Mouse (Mus musculus) intestine, embryonic 16.5 days (tissue): ENCODE measurements at regions not wholly inside any gene's neighbourhood (a gene's known extent, or its start where the extent isn't known, plus 50 kb on each side); places are given as distances from the start of the nearest gene placed in this dataset.

Experiments
- ATAC-seq: fragments of 200-750 bp; cut with Nextera tagmentation; 2 replicates; pipeline ENCODE4 v1.8.0; 2017; ENCODE audit warnings: moderate TSS enrichment, moderate library complexity
- H3K27ac ChIP-seq: fragments of 300-500 bp; sonication (generic); 2 replicates; pipeline ENCODE4 v1.5.1; 2014; ENCODE audit warnings: mild to moderate bottlenecking, low read length
- H3K27me3 ChIP-seq: fragments of 300-500 bp; sonication (generic); replicated peaks from 2 replicates; pipeline ENCODE4 v1.6.1; 2014; ENCODE audit warnings: low read length, control low read depth, mixed read lengths; ENCODE audit not compliant: control insufficient read depth, insufficient read depth
- H3K36me3 ChIP-seq: fragments of 300-500 bp; sonication (generic); 2 replicates; pipeline ENCODE4 v1.6.1; 2014; ENCODE audit warnings: low read length, control low read depth; ENCODE audit not compliant: control insufficient read depth, insufficient read depth
- H3K4me1 ChIP-seq: fragments of 300-500 bp; sonication (generic); 2 replicates; pipeline ENCODE4 v1.6.1; 2014; ENCODE audit warnings: low read length, control low read depth, mixed read lengths; ENCODE audit not compliant: control insufficient read depth, insufficient read depth
- H3K4me2 ChIP-seq: fragments of 300-500 bp; sonication (generic); 2 replicates; pipeline ENCODE4 v1.6.1; 2014; ENCODE audit warnings: low read depth, low read length, control low read depth
- H3K4me3 ChIP-seq: fragments of 300-500 bp; sonication (generic); 2 replicates; pipeline ENCODE4 v1.5.1; 2014; ENCODE audit warnings: mild to moderate bottlenecking, low read length
- H3K9ac ChIP-seq: fragments of 300-500 bp; sonication (generic); 2 replicates; pipeline ENCODE4 v1.6.1; 2014; ENCODE audit warnings: low read depth, low read length
- H3K9me3 ChIP-seq: fragments of 300-500 bp; sonication (generic); 2 replicates; pipeline ENCODE4 v1.6.1; 2016; ENCODE audit warnings: low read length, control low read depth; ENCODE audit not compliant: control insufficient read depth
- WGBS: fragments of 180-500 bp; shearing (Covaris S2); extraction: QIAGEN DNeasy Blood & Tissue Kit; methylation state at CpG from one replicate; pipeline ENCODE4 v1.1.7; 2014; 5-methylcytosine and 5-hydroxymethylcytosine counted together

- WGBS, result 57% methylated on average over 6 of the region's 6 CpGs
- H3K4me2 ChIP-seq, result no peak overlapping the region
- no peak overlapping the region for H3K27ac ChIP-seq
- H3K9ac ChIP-seq, result no peak overlapping the region
- H3K27me3 ChIP-seq, result no peaks in the 10 kb centered on the region
- 0 out of 2 replicates have a peak, but pooled peaks cover 2% of the 10 kb centered on the region for H3K4me1 ChIP-seq
- no peak overlapping the region for H3K4me3 ChIP-seq
- H3K9me3 ChIP-seq, result no peaks in the 10 kb centered on the region
- H3K36me3 ChIP-seq, result no peaks in the 10 kb centered on the region
- ATAC-seq, result no peak
These were observed 66.8 kb upstream of the Zbtb20 start for GRCm38 (mm10) chr16:42808864-42809263.

- Histone ChIP-seq H3K4me1 (0 out of 2 replicates have a peak, but pooled peaks cover 2% of the 10 kb centered on the region), H3K9me3 (no peaks in the 10 kb centered on the region), H3K36me3 (no peaks in the 10 kb centered on the region), H3K4me3 (no peak overlapping the region), H3K27ac (no peak overlapping the region), H3K9ac (no peak overlapping the region), H3K4me2 (no peak overlapping the region), H3K27me3 (no peaks in the 10 kb centered on the region)
- 68% methylated on average over 2 of the region's 2 CpGs for WGBS
- peak; percentile 76 for ATAC-seq
These were observed 68.1 kb upstream of the Zbtb20 start for GRCm38 (mm10) chr16:42807536-42807935.

GRCm38 (mm10) chr16:42803609-42804008 is 72.1 kb upstream of the Zbtb20 start:
- no peaks in the 10 kb centered on the region for H3K4me1 ChIP-seq
- 35% methylated on average over 1 of the region's 1 CpGs for WGBS
- no peak overlapping the region for H3K9ac ChIP-seq
- no peaks in the 10 kb centered on the region for H3K27me3 ChIP-seq
- no peak for ATAC-seq
- H3K27ac ChIP-seq, result no peak overlapping the region
- H3K9me3 ChIP-seq, result peaks cover 5% of the 10 kb centered on the region; the same call in 1 of the 2 replicates
- H3K4me3 ChIP-seq, result no peak overlapping the region
- no peak overlapping the region for H3K4me2 ChIP-seq
- no peaks in the 10 kb centered on the region for H3K36me3 ChIP-seq

GRCm38 (mm10) chr16:42792571-42792970 is 83.1 kb upstream of the Zbtb20 start:
- Histone ChIP-seq H3K4me1 (no peaks in the 10 kb centered on the region), H3K27me3 (no peaks in the 10 kb centered on the region), H3K4me3 (no peak overlapping the region), H3K9me3 (no peaks in the 10 kb centered on the region), H3K36me3 (no peaks in the 10 kb centered on the region), H3K9ac (no peak overlapping the region), H3K4me2 (no peak overlapping the region), H3K27ac (no peak overlapping the region)
- WGBS, result 72% methylated on average over 2 of the region's 2 CpGs
- ATAC-seq, result no peak

- Histone ChIP-seq H3K9ac (no peak overlapping the region), H3K9me3 (no peaks in the 10 kb centered on the region), H3K4me1 (peaks cover 6% of the 10 kb centered on the region), H3K36me3 (no peaks in the 10 kb centered on the region), H3K4me2 (no peak overlapping the region), H3K4me3 (no peak overlapping the region), H3K27ac (no peak overlapping the region), H3K27me3 (no peaks in the 10 kb centered on the region)
- ATAC-seq, result no peak
- 48% methylated on average over 4 of the region's 4 CpGs for WGBS
These were observed 91.0 kb upstream of the Zbtb20 start for GRCm38 (mm10) chr16:42784712-42785111.

- H3K4me2 ChIP-seq, result no peak overlapping the region
- no peaks in the 10 kb centered on the region for H3K9me3 ChIP-seq
- no peak overlapping the region for H3K9ac ChIP-seq
- no peaks in the 10 kb centered on the region for H3K27me3 ChIP-seq
- no peak overlapping the region for H3K4me3 ChIP-seq
- peaks cover 6% of the 10 kb centered on the region for H3K4me1 ChIP-seq
- WGBS, result 65% methylated on average over 4 of the region's 4 CpGs
- ATAC-seq, result no peak
- H3K36me3 ChIP-seq, result no peaks in the 10 kb centered on the region
- H3K27ac ChIP-seq, result no peak overlapping the region
These were observed 91.7 kb upstream of the Zbtb20 start for GRCm38 (mm10) chr16:42784031-42784430.

GRCm38 (mm10) chr16:42782091-42782679 is 93.5 kb upstream of the Zbtb20 start:
- Histone ChIP-seq H3K9ac (no peak overlapping the region), H3K4me2 (no peak overlapping the region)
- WGBS, result 8% methylated on average over 5 of the region's 5 CpGs

GRCm38 (mm10) chr16:42781096-42782071 is 94.3 kb upstream of the Zbtb20 start:
- no peaks in the 10 kb centered on the region for H3K9me3 ChIP-seq
- no peaks in the 10 kb centered on the region for H3K36me3 ChIP-seq
- ATAC-seq, result peak; percentile 61
- H3K4me2 ChIP-seq, result no peak overlapping the region
- H3K27me3 ChIP-seq, result no peaks in the 10 kb centered on the region
- H3K4me3 ChIP-seq, result no peak overlapping the region
- H3K9ac ChIP-seq, result no peak overlapping the region
- H3K4me1 ChIP-seq, result peaks cover 6% of the 10 kb centered on the region
- H3K27ac ChIP-seq, result no peak overlapping the region
- 14% methylated on average over 12 of the region's 12 CpGs for WGBS

More at GRCm38 (mm10) chr16:42782091-42782679, 93.5 kb upstream of the Zbtb20 start:
- Histone ChIP-seq H3K36me3 (no peaks in the 10 kb centered on the region), H3K27ac (no peak overlapping the region), H3K4me1 (peaks cover 6% of the 10 kb centered on the region), H3K27me3 (no peaks in the 10 kb centered on the region), H3K9me3 (no peaks in the 10 kb centered on the region), H3K4me3 (no peak overlapping the region)
- peak; percentile 71 for ATAC-seq

- no peaks in the 10 kb centered on the region for H3K27me3 ChIP-seq
- no peaks in the 10 kb centered on the region for H3K36me3 ChIP-seq
- no peaks in the 10 kb centered on the region for H3K9me3 ChIP-seq
- ATAC-seq, result no peak
- no peak overlapping the region for H3K9ac ChIP-seq
- no peak overlapping the region for H3K27ac ChIP-seq
- WGBS, result 75% methylated on average over 3 of the region's 3 CpGs
- no peak overlapping the region for H3K4me2 ChIP-seq
- H3K4me3 ChIP-seq, result no peak overlapping the region
- H3K4me1 ChIP-seq, result peaks cover 6% of the 10 kb centered on the region
These were observed 95.7 kb upstream of the Zbtb20 start for GRCm38 (mm10) chr16:42779957-42780356.
